Mouse (Mus musculus): ENCODE data around the gene Lrrc20. TPM values are rescaled to one million over a fixed set of nuclear protein-coding genes. Genes with fewer than 3 reads are reported as not detected.
A peak's percentile ranks its signal among the peaks of the same experiment; 100 is the strongest.

Lrrc20 gene
- polyA plus RNA-seq, 1 experiment from 2014 or later, result 9.7 TPM

GRCm38 (mm10) chr10:61534371-61535101 is 58.9 kb downstream of the Lrrc20 start:
- H3K4me2 ChIP-seq (ENCODE audit: low read depth, low read length), result no peak overlapping the region
- WGBS, result 73% methylated on average over 3 of the region's 3 CpGs

GRCm38 (mm10) chr10:61535441-61535840 is 59.8 kb downstream of the Lrrc20 start:
- no peak overlapping the region for H3K4me2 ChIP-seq (ENCODE audit: low read depth, low read length)
- peaks cover 24% of the 10 kb centered on the region for H3K4me1 ChIP-seq (ENCODE audit: control insufficient read depth, insufficient read depth, low read length)
- H3K27me3 ChIP-seq (replicated peaks; ENCODE audit: control insufficient read depth, insufficient read depth, low read length), result no peaks in the 10 kb centered on the region
- H3K27ac ChIP-seq (replicated peaks; ENCODE audit: low read depth, low read length), result peak overlapping the region; percentile 72; the same call in 1 of the 2 replicates
- H3K9me3 ChIP-seq (ENCODE audit: control insufficient read depth, low read length), result no peaks in the 10 kb centered on the region
- H3K9ac ChIP-seq (ENCODE audit: low read depth, low read length), result no peak overlapping the region
- 74% methylated on average over 4 of the region's 4 CpGs for WGBS
- H3K4me3 ChIP-seq (ENCODE audit: low read depth, low read length), result no peak overlapping the region
- H3K36me3 ChIP-seq (ENCODE audit: control insufficient read depth, insufficient read depth, low read length), result no peaks in the 10 kb centered on the region
- ATAC-seq (ENCODE audit: low read depth) (no peak), DNase-seq (ENCODE audit: low spot score) (no peak)

More at GRCm38 (mm10) chr10:61534371-61535101, 58.9 kb downstream of the Lrrc20 start:
- Histone ChIP-seq H3K27me3 (replicated peaks; ENCODE audit: control insufficient read depth, insufficient read depth, low read length) (no peaks in the 10 kb centered on the region), H3K4me1 (ENCODE audit: control insufficient read depth, insufficient read depth, low read length) (peaks cover 24% of the 10 kb centered on the region), H3K9ac (ENCODE audit: low read depth, low read length) (no peak overlapping the region), H3K36me3 (ENCODE audit: control insufficient read depth, insufficient read depth, low read length) (no peaks in the 10 kb centered on the region), H3K27ac (replicated peaks; ENCODE audit: low read depth, low read length) (peak overlapping the region; percentile 65), H3K4me3 (ENCODE audit: low read depth, low read length) (no peak overlapping the region), H3K9me3 (ENCODE audit: control insufficient read depth, low read length) (no peaks in the 10 kb centered on the region)
- DNase-seq (ENCODE audit: low spot score) (peak; percentile 63), ATAC-seq (ENCODE audit: low read depth) (peak; percentile 7; the same call in 1 of the 2 replicates)

GRCm38 (mm10) chr10:61536130-61537035 is 60.8 kb downstream of the Lrrc20 start:
- WGBS, result 23% methylated on average over 15 of the region's 20 CpGs
- Histone ChIP-seq H3K4me1 (ENCODE audit: control insufficient read depth, insufficient read depth, low read length) (peaks cover 24% of the 10 kb centered on the region), H3K36me3 (ENCODE audit: control insufficient read depth, insufficient read depth, low read length) (no peaks in the 10 kb centered on the region), H3K27me3 (replicated peaks; ENCODE audit: control insufficient read depth, insufficient read depth, low read length) (no peaks in the 10 kb centered on the region), H3K4me2 (ENCODE audit: low read depth, low read length) (peak overlapping the region; percentile 34), H3K27ac (replicated peaks; ENCODE audit: low read depth, low read length) (peak overlapping the region; percentile 72), H3K4me3 (ENCODE audit: low read depth, low read length) (no peak overlapping the region), H3K9me3 (ENCODE audit: control insufficient read depth, low read length) (no peaks in the 10 kb centered on the region), H3K9ac (ENCODE audit: low read depth, low read length) (no peak overlapping the region)
- ATAC-seq (ENCODE audit: low read depth) (peak; percentile 82), DNase-seq (ENCODE audit: low spot score) (peak; percentile 88)

DNA sequence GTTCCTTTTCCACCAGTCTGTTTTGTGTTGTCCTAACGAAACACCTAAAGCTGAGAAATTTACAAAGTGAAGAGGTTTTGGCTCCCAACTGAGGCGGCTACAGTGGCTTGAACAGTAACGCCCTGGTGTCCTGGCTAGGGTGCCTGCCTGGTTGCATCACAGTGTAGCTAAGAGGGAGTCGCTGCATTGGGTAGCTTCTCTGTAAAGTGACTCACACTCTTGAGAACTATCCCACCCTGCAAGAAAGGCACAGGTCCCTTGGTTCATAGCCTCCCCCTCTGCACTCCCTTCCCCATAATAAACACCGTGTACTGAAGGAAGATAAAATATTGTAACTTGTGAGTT is 61.4 kb downstream of the Lrrc20 start:
- H3K4me3 ChIP-seq (ENCODE audit: low read depth, low read length), result no peak overlapping the region
- no peak overlapping the region for H3K4me2 ChIP-seq (ENCODE audit: low read depth, low read length)
- H3K27me3 ChIP-seq (replicated peaks; ENCODE audit: control insufficient read depth, insufficient read depth, low read length), result no peaks in the 10 kb centered on the region
- 76% methylated on average over 5 of the region's 5 CpGs for WGBS
- H3K9me3 ChIP-seq (ENCODE audit: control insufficient read depth, low read length), result no peaks in the 10 kb centered on the region
- DNase-seq (ENCODE audit: low spot score) (no peak), ATAC-seq (ENCODE audit: low read depth) (no peak)
- H3K27ac ChIP-seq (replicated peaks; ENCODE audit: low read depth, low read length), result peak overlapping the region; percentile 72
- H3K36me3 ChIP-seq (ENCODE audit: control insufficient read depth, insufficient read depth, low read length), result no peaks in the 10 kb centered on the region
- no peak overlapping the region for H3K9ac ChIP-seq (ENCODE audit: low read depth, low read length)
- peaks cover 24% of the 10 kb centered on the region for H3K4me1 ChIP-seq (ENCODE audit: control insufficient read depth, insufficient read depth, low read length)

- Histone ChIP-seq H3K9me3 (ENCODE audit: control insufficient read depth, low read length) (no peaks in the 10 kb centered on the region), H3K4me2 (ENCODE audit: low read depth, low read length) (no peak overlapping the region), H3K4me3 (ENCODE audit: low read depth, low read length) (no peak overlapping the region), H3K27ac (replicated peaks; ENCODE audit: low read depth, low read length) (no peak overlapping the region), H3K27me3 (replicated peaks; ENCODE audit: control insufficient read depth, insufficient read depth, low read length) (no peaks in the 10 kb centered on the region), H3K36me3 (ENCODE audit: control insufficient read depth, insufficient read depth, low read length) (no peaks in the 10 kb centered on the region), H3K9ac (ENCODE audit: low read depth, low read length) (no peak overlapping the region), H3K4me1 (ENCODE audit: control insufficient read depth, insufficient read depth, low read length) (peaks cover 24% of the 10 kb centered on the region)
- DNase-seq (ENCODE audit: low spot score) (peak; percentile 42), ATAC-seq (ENCODE audit: low read depth) (no peak; the same call in 1 of the 2 replicates)
- 20% methylated on average over 4 of the region's 4 CpGs for WGBS
Measured at GRCm38 (mm10) chr10:61538446-61538845, 62.8 kb downstream of the Lrrc20 start.

DNA sequence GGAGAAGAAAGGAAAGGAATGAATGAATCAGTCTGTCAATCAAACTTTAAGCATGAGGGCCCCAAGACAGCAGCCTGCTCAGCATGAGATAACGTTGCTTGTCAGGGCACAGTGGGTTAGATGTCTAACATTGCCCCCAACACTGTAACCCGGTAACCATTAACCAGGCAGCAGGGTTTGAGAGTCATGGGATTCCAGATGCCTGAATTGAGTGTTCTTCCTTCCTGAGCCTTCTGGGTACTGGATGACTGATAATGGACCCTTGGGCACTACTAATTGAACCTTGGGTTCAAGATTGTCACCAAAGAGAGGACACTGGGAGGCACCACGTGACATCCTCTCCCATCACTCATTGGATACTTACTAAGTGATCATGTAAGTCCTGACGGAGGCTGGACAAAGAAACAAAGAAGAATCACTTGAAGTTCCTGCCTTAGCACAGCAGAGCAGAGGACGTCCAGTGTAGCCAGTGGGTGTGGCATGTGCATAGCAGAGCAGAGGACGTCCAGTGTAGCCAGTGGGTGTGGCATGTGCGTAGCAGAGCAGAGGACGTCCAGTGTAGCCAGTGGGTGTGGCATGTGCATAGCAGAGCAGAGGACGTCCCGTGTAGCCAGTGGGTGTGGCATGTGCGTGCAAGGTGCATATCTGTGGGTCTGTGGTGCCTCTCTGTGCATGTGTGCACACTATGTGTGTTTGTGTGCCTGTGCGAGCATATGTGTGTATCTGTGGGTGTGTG is 68.7 kb downstream of the Lrrc20 start:
- H3K4me1 ChIP-seq (ENCODE audit: control insufficient read depth, insufficient read depth, low read length), result no peaks in the 10 kb centered on the region; the same call in 1 of the 2 replicates
- no peaks in the 10 kb centered on the region for H3K36me3 ChIP-seq (ENCODE audit: control insufficient read depth, insufficient read depth, low read length)
- H3K27ac ChIP-seq (replicated peaks; ENCODE audit: low read depth, low read length), result no peak overlapping the region
- no peak overlapping the region for H3K9ac ChIP-seq (ENCODE audit: low read depth, low read length)
- DNase-seq (ENCODE audit: low spot score) (no peak), ATAC-seq (ENCODE audit: low read depth) (no peak)
- H3K4me3 ChIP-seq (ENCODE audit: low read depth, low read length), result no peak overlapping the region
- 54% methylated on average over 12 of the region's 12 CpGs for WGBS
- H3K9me3 ChIP-seq (ENCODE audit: control insufficient read depth, low read length), result no peaks in the 10 kb centered on the region
- no peak overlapping the region for H3K4me2 ChIP-seq (ENCODE audit: low read depth, low read length)
- H3K27me3 ChIP-seq (replicated peaks; ENCODE audit: control insufficient read depth, insufficient read depth, low read length), result no peaks in the 10 kb centered on the region

DNA sequence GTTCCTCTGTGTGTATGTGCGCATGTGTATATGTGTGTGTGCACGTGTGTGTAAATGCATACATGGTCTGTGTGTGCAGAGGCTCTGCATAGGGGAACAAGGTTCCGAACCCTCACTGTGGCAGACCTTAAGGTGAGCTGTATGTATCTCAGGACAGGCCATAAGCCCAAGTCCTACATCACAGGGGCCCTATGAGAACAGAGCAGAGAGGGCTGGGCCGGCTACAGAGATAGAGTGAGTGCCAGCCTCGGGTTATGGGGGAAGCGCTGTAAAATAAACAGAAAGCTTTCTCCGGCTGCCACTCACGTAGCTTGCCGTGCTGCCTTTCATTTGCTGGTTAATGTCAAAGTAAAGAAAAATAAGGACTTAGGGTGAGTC is 69.3 kb downstream of the Lrrc20 start:
- no peak overlapping the region for H3K4me3 ChIP-seq (ENCODE audit: low read depth, low read length)
- no peaks in the 10 kb centered on the region for H3K27me3 ChIP-seq (replicated peaks; ENCODE audit: control insufficient read depth, insufficient read depth, low read length)
- H3K27ac ChIP-seq (replicated peaks; ENCODE audit: low read depth, low read length), result no peak overlapping the region
- DNase-seq (ENCODE audit: low spot score) (no peak), ATAC-seq (ENCODE audit: low read depth) (no peak)
- WGBS, result 70% methylated on average over 9 of the region's 9 CpGs
- H3K9me3 ChIP-seq (ENCODE audit: control insufficient read depth, low read length), result no peaks in the 10 kb centered on the region
- no peak overlapping the region for H3K9ac ChIP-seq (ENCODE audit: low read depth, low read length)
- H3K4me2 ChIP-seq (ENCODE audit: low read depth, low read length), result no peak overlapping the region
- H3K36me3 ChIP-seq (ENCODE audit: control insufficient read depth, insufficient read depth, low read length), result no peaks in the 10 kb centered on the region
- H3K4me1 ChIP-seq (ENCODE audit: control insufficient read depth, insufficient read depth, low read length), result no peaks in the 10 kb centered on the region; the same call in 1 of the 2 replicates

DNA sequence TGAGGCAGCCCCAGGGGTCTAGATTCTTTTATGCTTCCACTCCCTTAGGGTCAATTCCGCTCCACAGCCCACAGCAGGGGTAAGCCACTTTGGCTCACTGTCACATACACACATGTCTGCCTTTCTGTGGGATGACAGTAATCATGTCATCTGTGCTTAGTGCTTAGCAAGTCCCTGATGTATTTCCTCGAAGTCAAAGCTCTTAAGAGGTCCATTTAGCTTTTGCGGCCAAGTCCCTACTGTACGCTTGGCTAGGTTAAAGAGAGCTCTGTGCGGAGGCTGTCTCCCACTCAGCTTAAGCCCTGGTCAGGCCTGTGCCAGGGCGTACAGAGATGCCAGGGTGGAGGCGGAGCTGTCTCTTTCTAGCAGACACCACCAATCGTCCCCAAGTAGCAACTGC is 74.5 kb downstream of the Lrrc20 start:
- Histone ChIP-seq H3K4me2 (ENCODE audit: low read depth, low read length) (no peak overlapping the region), H3K9ac (ENCODE audit: low read depth, low read length) (no peak overlapping the region), H3K4me1 (ENCODE audit: control insufficient read depth, insufficient read depth, low read length) (no peaks in the 10 kb centered on the region), H3K9me3 (ENCODE audit: control insufficient read depth, low read length) (no peaks in the 10 kb centered on the region), H3K36me3 (ENCODE audit: control insufficient read depth, insufficient read depth, low read length) (no peaks in the 10 kb centered on the region), H3K27me3 (replicated peaks; ENCODE audit: control insufficient read depth, insufficient read depth, low read length) (no peaks in the 10 kb centered on the region), H3K27ac (replicated peaks; ENCODE audit: low read depth, low read length) (no peak overlapping the region), H3K4me3 (ENCODE audit: low read depth, low read length) (no peak overlapping the region)
- no peak for DNase-seq (ENCODE audit: low spot score)
- peak; percentile 53; the same call in 1 of the 2 replicates for ATAC-seq (ENCODE audit: low read depth)
- WGBS, result 91% methylated on average over 8 of the region's 8 CpGs

All from embryonic facial prominence, embryonic 14.5 days (tissue).